Mouse (Mus musculus): ENCODE measurements around the gene Olfr1484. TPM values are rescaled to one million over a fixed set of nuclear protein-coding genes. Genes with fewer than 3 reads are reported as not detected.
"Not testable (repeated sequence)": the region's sequence is repeated elsewhere in the genome, so short reads cannot be mapped to it uniquely, and the experiment has no call there.

Olfr1484 gene
- not detected for total RNA-seq (2021)

DNA sequence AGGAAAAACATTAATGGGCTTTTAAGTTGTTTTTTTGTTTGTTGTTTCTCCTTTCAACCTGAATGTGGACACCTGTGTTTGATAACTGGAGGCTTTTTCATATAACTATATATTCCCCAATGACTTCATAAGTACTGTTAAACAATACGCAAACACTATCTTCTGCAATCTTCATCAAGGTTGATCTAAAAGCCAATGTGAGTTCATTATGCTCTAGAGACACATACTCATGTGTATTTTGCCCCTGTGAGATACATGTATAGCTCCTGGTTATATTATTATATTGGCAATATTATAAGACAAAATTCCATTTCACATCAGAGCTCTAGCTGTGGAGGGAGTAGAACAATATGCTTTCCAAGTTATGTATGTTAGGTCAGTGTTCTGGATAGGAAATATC is at the start of gene Olfr1484:
Gene Olfr1484 (plus strand): TSS at position 301 of the 400 bp plus-strand sequence.
- DNase-seq: no peak
- intact Hi-C loops (cut with DNase I): no loop called here

DNA sequence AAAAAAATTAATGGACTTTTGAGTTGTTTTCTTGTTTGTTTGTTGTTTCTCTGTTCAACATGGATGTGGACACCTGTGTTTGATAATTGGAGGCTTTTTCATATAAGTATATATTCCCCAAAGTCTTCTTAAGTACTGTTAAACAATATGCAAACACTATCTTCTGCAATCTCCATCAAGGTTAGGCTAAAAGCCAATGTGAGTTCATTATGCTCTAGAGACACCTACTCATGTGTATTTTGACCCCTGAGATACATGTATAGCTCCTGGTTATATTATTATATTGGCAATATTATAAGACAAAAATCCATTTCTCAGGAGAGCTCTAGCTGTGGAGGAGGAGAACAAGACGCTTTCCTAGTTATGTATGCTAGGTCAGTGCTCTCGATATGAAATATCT is 33.8 kb downstream of the Olfr1484 start, which contains the start of gene Olfr1487:
Gene Olfr1487 (plus strand): TSS at position 301 of the 400 bp plus-strand sequence.
- DNase-seq; intact Hi-C loops (cut with DNase I): not testable (repeated sequence)

DNA sequence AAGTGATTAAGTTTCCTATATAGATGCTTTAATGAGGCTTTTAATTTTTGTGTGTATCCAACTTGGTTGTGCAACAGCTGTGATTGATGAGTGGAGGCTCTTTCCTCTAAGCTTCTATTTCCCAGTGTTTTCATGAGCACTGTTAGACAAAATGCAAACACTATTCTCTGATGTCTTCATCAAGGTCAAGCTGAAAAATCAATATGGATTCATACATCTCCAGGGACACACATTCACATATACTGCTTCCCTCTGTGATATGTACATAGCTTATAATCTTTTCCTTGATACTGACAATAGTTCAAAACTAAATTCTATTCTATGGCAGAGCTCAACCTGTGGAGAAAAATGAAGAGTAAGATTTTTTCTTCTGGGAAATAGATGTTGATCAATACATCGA is 48.0 kb downstream of the Olfr1484 start, which contains the start of gene Olfr1489:
Gene Olfr1489 (plus strand): TSS at position 301 of the 400 bp plus-strand sequence.
- intact Hi-C loops (cut with DNase I): no loop called here
- DNase-seq: no peak

Small RNA genes within 50 kb of the gene (microRNA-seq; reads per million reads assigned to microRNA genes)
- 0 reads per million in 2 experiments for gene Gm22323 (ENCODE audit: borderline number of aligned reads in 2 of 2)
- 0 reads per million in 2 experiments for gene Gm23931 (ENCODE audit: borderline number of aligned reads in 2 of 2)

Other genes starting within 250 kb of the Olfr1484 start
- gene Olfr1466, start 244.6 kb upstream of the Olfr1484 start, total RNA-seq (2021): not detected
- not detected for gene Olfr1467, start 221.3 kb upstream of the Olfr1484 start, total RNA-seq (2021)
- not detected for gene Olfr1469, start 175.7 kb upstream of the Olfr1484 start, total RNA-seq (2021)
- not detected for gene Olfr1471, start 140.1 kb upstream of the Olfr1484 start, total RNA-seq (2021)
- not detected for gene Olfr1472, start 127.4 kb upstream of the Olfr1484 start, total RNA-seq (2021)
- not detected for gene Olfr1474, start 113.9 kb upstream of the Olfr1484 start, total RNA-seq (2021)
- gene Olfr1475, start 103.3 kb upstream of the Olfr1484 start, total RNA-seq (2021): not detected
- gene Olfr1477, start 83.0 kb upstream of the Olfr1484 start, total RNA-seq (2021): not detected
- not detected for gene Olfr1480, start 55.6 kb upstream of the Olfr1484 start, total RNA-seq (2021)
- not detected for gene Olfr1487, start 33.9 kb downstream of the Olfr1484 start, total RNA-seq (2021)
- gene Olfr1489, start 48.1 kb downstream of the Olfr1484 start, total RNA-seq (2021): not detected
- gene Olfr1490, start 67.6 kb downstream of the Olfr1484 start, total RNA-seq (2021): not detected
- not detected for gene Olfr1491, start 113.8 kb downstream of the Olfr1484 start, total RNA-seq (2021)
- not detected for gene Olfr1493-ps1, start 139.8 kb downstream of the Olfr1484 start, total RNA-seq (2021)
- not detected for gene Olfr1494, start 156.2 kb downstream of the Olfr1484 start, total RNA-seq (2021)
- not detected for gene Olfr1495, start 181.1 kb downstream of the Olfr1484 start, total RNA-seq (2021)
- gene Olfr1496, start 194.4 kb downstream of the Olfr1484 start, total RNA-seq (2021): not detected
- not detected for gene Olfr1497, start 214.7 kb downstream of the Olfr1484 start, total RNA-seq (2021)
- not detected for gene Olfr1499, start 235.9 kb downstream of the Olfr1484 start, total RNA-seq (2021)
- gene Olfr1500, start 247.0 kb downstream of the Olfr1484 start, total RNA-seq (2021): not detected